Mouse (Mus musculus) MEL (cell line): ENCODE measurements around the gene Immp2l. TPM values are rescaled to one million over a fixed set of nuclear protein-coding genes. Genes with fewer than 3 reads are reported as not detected.

Source experiments
- DNase-seq: peaks from one replicate; pipeline ENCODE4 v3.0.0; 2011; ENCODE audit warnings: low read depth, low spot score
- H3K27ac ChIP-seq: 2 replicates; pipeline ENCODE4 v1.5.1; 2012; ENCODE audit warnings: low read depth, mild to moderate bottlenecking, control low read depth, low read length, moderate library complexity; ENCODE audit not compliant: control insufficient read depth
- H3K27me3 ChIP-seq, 2 experiments: fragments of 150-350 bp in 1 of 2; sonication (generic) in 1 of 2; 2 replicates each; pipeline ENCODE4 v1.6.1; 2012; ENCODE audit warnings: low read length in 2 of 2, mild to moderate bottlenecking in 2 of 2, improper control_type of control experiment in 1 of 2, moderate library complexity in 1 of 2; ENCODE audit not compliant: insufficient read depth in 2 of 2, control insufficient read depth in 1 of 2
- H3K36me3 ChIP-seq, 2 experiments: 2 replicates each; pipeline ENCODE4 v1.6.1; 2012 to 2014; ENCODE audit warnings: low read length in 2 of 2, improper control_type of control experiment in 1 of 2, inconsistent platforms in 1 of 2, mild to moderate bottlenecking in 1 of 2; ENCODE audit not compliant: insufficient read depth in 2 of 2, control insufficient read depth in 1 of 2
- H3K4me1 ChIP-seq, 2 experiments: fragments of 150-350 bp in 1 of 2; sonication (generic) in 1 of 2; 2 replicates each; pipeline ENCODE4 v1.6.1; 2012; ENCODE audit warnings: low read length in 2 of 2, improper control_type of control experiment in 1 of 2, mild to moderate bottlenecking in 1 of 2; ENCODE audit not compliant: insufficient read depth in 2 of 2, control insufficient read depth in 1 of 2
- H3K4me3 ChIP-seq, 2 experiments: fragments of 150-350 bp in 1 of 2; sonication (generic) in 1 of 2; 2 replicates each; pipeline ENCODE4 v1.5.1; 2012; ENCODE audit warnings: low read depth in 2 of 2, low read length in 2 of 2, mild to moderate bottlenecking in 2 of 2, moderate library complexity in 2 of 2, control low read depth in 1 of 2, improper control_type of control experiment in 1 of 2; ENCODE audit not compliant: control insufficient read depth in 1 of 2, insufficient read depth in 1 of 2
- H3K79me2 ChIP-seq: 2 replicates; pipeline ENCODE4 v1.6.1; 2012; ENCODE audit warnings: mild to moderate bottlenecking, low read length, moderate library complexity; ENCODE audit not compliant: control insufficient read depth, poor library complexity, insufficient read depth
- H3K9ac ChIP-seq: 2 replicates; pipeline ENCODE4 v1.6.1; 2012; ENCODE audit warnings: low read depth, mild to moderate bottlenecking, control low read depth, low read length, moderate library complexity; ENCODE audit not compliant: control insufficient read depth, poor library complexity, severe bottlenecking
- H3K9me3 ChIP-seq: fragments of 150-350 bp; sonication (generic); replicated peaks from 2 replicates; pipeline ENCODE4 v1.6.1; 2012; ENCODE audit warnings: mild to moderate bottlenecking, low read length, improper control_type of control experiment, moderate library complexity; ENCODE audit not compliant: insufficient read depth
- CHD1 ChIP-seq: IDR thresholded peaks from 2 replicates; pipeline ENCODE4 v1.6.1; 2012; ENCODE audit warnings: low read depth, mild to moderate bottlenecking, inconsistent platforms, low read length, improper control_type of control experiment
- CHD2 ChIP-seq: IDR thresholded peaks from 2 replicates; pipeline ENCODE4 v1.6.1; 2011; ENCODE audit warnings: low read length, improper control_type of control experiment
- CTCF ChIP-seq, 3 experiments: IDR thresholded peaks in 2 of 3; conservative IDR thresholded peaks in 1 of 3; 2 replicates each; pipeline ENCODE4 v1.5.1; 2011 to 2012; ENCODE audit warnings: low read length in 3 of 3, low read depth in 2 of 3, mild to moderate bottlenecking in 2 of 3, improper control_type of control experiment in 1 of 3, inconsistent platforms in 1 of 3, mixed read lengths in 1 of 3, moderate library complexity in 1 of 3; ENCODE audit not compliant: control insufficient read depth in 1 of 3, insufficient read depth in 1 of 3, poor library complexity in 1 of 3, severe bottlenecking in 1 of 3
- ELF1 ChIP-seq: IDR thresholded peaks from 2 replicates; pipeline ENCODE4 v1.6.1; 2014; ENCODE audit warnings: low read depth, mild to moderate bottlenecking, inconsistent platforms, low read length, improper control_type of control experiment, moderate library complexity
- EP300 ChIP-seq, 2 experiments: IDR thresholded peaks; 2 replicates each; pipeline ENCODE4 v1.6.1; 2011; ENCODE audit warnings: improper control_type of control experiment in 2 of 2, low read length in 2 of 2, low read depth in 1 of 2, mild to moderate bottlenecking in 1 of 2
- ETS1 ChIP-seq: IDR thresholded peaks from 2 replicates; pipeline ENCODE4 v1.6.1; 2012; ENCODE audit warnings: low read depth, mild to moderate bottlenecking, inconsistent platforms, low read length, improper control_type of control experiment, moderate library complexity
- GABPA ChIP-seq: IDR thresholded peaks from 2 replicates; pipeline ENCODE4 v1.6.1; 2012; ENCODE audit warnings: low read depth, mild to moderate bottlenecking, inconsistent platforms, low read length, improper control_type of control experiment, moderate library complexity
- GATA1 ChIP-seq: IDR thresholded peaks from 2 replicates; pipeline ENCODE4 v1.6.1; 2011; ENCODE audit warnings: low read depth, low read length, improper control_type of control experiment
- HCFC1 ChIP-seq: IDR thresholded peaks from 2 replicates; pipeline ENCODE4 v1.6.1; 2012; ENCODE audit warnings: low read depth, mild to moderate bottlenecking, inconsistent platforms, low read length, improper control_type of control experiment, moderate library complexity
- MAFK ChIP-seq: IDR thresholded peaks from 2 replicates; pipeline ENCODE4 v1.6.1; 2011; ENCODE audit warnings: low read depth, mild to moderate bottlenecking, low read length, improper control_type of control experiment, borderline replicate concordance
- MAZ ChIP-seq: IDR thresholded peaks from 2 replicates; pipeline ENCODE4 v1.6.1; 2012; ENCODE audit warnings: low read depth, mild to moderate bottlenecking, inconsistent platforms, low read length, improper control_type of control experiment
- MXI1 ChIP-seq: IDR thresholded peaks from 2 replicates; pipeline ENCODE4 v1.6.1; 2011; ENCODE audit warnings: mild to moderate bottlenecking, low read depth, low read length, improper control_type of control experiment
- MYB ChIP-seq: IDR thresholded peaks from 2 replicates; pipeline ENCODE4 v1.6.1; 2011; ENCODE audit warnings: mild to moderate bottlenecking, low read depth, low read length, improper control_type of control experiment
- NRF1 ChIP-seq: IDR thresholded peaks from 2 replicates; pipeline ENCODE4 v1.6.1; 2014; ENCODE audit warnings: low read depth, mild to moderate bottlenecking, inconsistent platforms, low read length, improper control_type of control experiment, moderate library complexity; ENCODE audit not compliant: poor library complexity, insufficient read depth, severe bottlenecking
- POLR2A ChIP-seq, 2 experiments: IDR thresholded peaks; 2 replicates each; pipeline ENCODE4 v1.6.1; 2011 to 2012; ENCODE audit warnings: low read length in 2 of 2, mild to moderate bottlenecking in 2 of 2, control low read depth in 1 of 2, improper control_type of control experiment in 1 of 2, low read depth in 1 of 2, moderate library complexity in 1 of 2; ENCODE audit not compliant: control insufficient read depth in 1 of 2, insufficient read depth in 1 of 2, poor library complexity in 1 of 2
- POLR2AphosphoS5 ChIP-seq: IDR thresholded peaks from 2 replicates; pipeline ENCODE4 v1.6.1; 2012; ENCODE audit warnings: low read depth, borderline replicate concordance, mild to moderate bottlenecking, inconsistent platforms, low read length, moderate library complexity, mixed read lengths
- RAD21 ChIP-seq: IDR thresholded peaks from 2 replicates; pipeline ENCODE4 v1.6.1; 2011; ENCODE audit warnings: mild to moderate bottlenecking, low read depth, low read length, improper control_type of control experiment
- RCOR1 ChIP-seq: IDR thresholded peaks from 2 replicates; pipeline ENCODE4 v1.6.1; 2012; ENCODE audit warnings: low read depth, mild to moderate bottlenecking, inconsistent platforms, low read length, improper control_type of control experiment
- SIN3A ChIP-seq: IDR thresholded peaks from 2 replicates; pipeline ENCODE4 v1.6.1; 2012; ENCODE audit warnings: low read length, improper control_type of control experiment, inconsistent platforms
- SMC3 ChIP-seq: IDR thresholded peaks from 2 replicates; pipeline ENCODE4 v1.6.1; 2011; ENCODE audit warnings: low read depth, low read length, improper control_type of control experiment
- TAL1 ChIP-seq: IDR thresholded peaks from 2 replicates; pipeline ENCODE4 v1.6.1; 2012; ENCODE audit warnings: mild to moderate bottlenecking, inconsistent platforms, low read length, moderate library complexity, mixed read lengths
- TBP ChIP-seq: IDR thresholded peaks from 2 replicates; pipeline ENCODE4 v1.8.0; 2011; ENCODE audit warnings: low read depth, low read length, improper control_type of control experiment
- UBTF ChIP-seq: IDR thresholded peaks from 2 replicates; pipeline ENCODE4 v1.6.1; 2012; ENCODE audit warnings: low read depth, mild to moderate bottlenecking, inconsistent platforms, low read length, improper control_type of control experiment, moderate library complexity, borderline replicate concordance; ENCODE audit not compliant: insufficient read depth
- USF1 ChIP-seq: IDR thresholded peaks from 2 replicates; pipeline ENCODE4 v1.6.1; 2014; ENCODE audit warnings: low read depth, mild to moderate bottlenecking, inconsistent platforms, low read length, improper control_type of control experiment, moderate library complexity
- ZNF384 ChIP-seq: IDR thresholded peaks from 2 replicates; pipeline ENCODE4 v1.6.1; 2012; ENCODE audit warnings: low read depth, mild to moderate bottlenecking, inconsistent platforms, low read length, improper control_type of control experiment
- polyA plus RNA-seq, 2 experiments: library from polyadenylated mRNA; stranded (reverse) in 1 of 2; unstranded in 1 of 2; fragments of >175 nt in 1 of 2; fragments of >200 nt in 1 of 2; gene quantifications; 2 replicates each; pipeline versions ENCODE4 v1.2.1 to v1.2.4; 2012; ENCODE audit warnings: low replicate concordance in 2 of 2, low read depth in 1 of 2; ENCODE audit not compliant: insufficient read length in 2 of 2, insufficient read depth in 1 of 2, missing spikeins in 1 of 2
- total RNA-seq: library from RNA; depleted of rRNA; stranded (reverse); fragments of 300-350 nt; gene quantifications from 2 replicates; pipeline ENCODE4 v1.2.3, GENCODE M21; 2012

Immp2l gene
- total and polyA plus RNA-seq, 3 experiments = 4.0 to 5.0 TPM; not detected in 1

DNA sequence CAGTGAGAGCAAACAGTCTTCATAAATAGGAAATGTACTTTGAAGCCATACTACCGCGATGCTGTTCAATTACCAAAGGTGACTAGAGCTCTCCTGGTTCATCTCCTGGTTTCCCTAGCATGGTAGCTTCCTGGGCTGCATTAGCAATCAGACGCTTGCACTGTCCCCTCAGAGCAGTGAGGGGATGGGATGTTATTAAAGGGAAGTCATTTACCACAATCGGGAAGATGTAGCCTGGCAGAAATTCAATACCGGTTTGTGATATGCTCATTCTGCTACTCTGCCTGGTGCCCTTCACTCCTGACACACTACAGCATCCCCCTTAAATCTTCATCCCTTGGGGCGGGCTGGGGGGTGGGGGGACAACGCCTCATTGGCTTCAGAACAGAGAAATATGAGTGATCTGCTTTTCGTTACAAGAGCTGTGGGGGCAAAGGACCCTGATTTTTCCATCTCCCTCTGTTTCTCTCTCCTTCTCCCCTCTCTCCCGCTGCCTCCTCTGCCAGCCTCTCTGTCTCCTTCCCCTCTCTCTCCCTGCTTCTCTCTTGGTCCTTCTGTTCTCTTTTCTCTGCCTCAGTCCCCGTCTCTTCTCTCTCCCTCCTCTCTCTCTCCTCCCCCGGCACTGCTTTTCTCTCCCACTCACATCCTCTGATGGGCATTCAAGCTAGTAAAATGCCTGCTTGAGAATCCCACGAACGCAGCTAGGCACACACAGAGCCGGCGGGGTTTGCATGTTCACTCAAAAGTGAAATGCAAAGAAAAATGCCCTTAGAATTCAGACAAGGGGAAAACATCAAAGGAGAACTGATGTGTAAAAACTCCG is 461.0 kb downstream of the Immp2l start:
- H3K9ac ChIP-seq = no peak overlapping the region
- no peak overlapping the region for H3K4me3 ChIP-seq
- no peaks in the 10 kb centered on the region for H3K27me3 ChIP-seq
- no peaks in the 10 kb centered on the region for H3K9me3 ChIP-seq
- TF ChIP-seq UBTF (no peak), USF1 (no peak), SIN3A (no peak), CHD1 (no peak), RAD21 (no peak), MAZ (no peak), TAL1 (no peak), EP300 (IDR thresholded peaks at IDR 0.05; ENCODE audit: low read depth in 1 of 2, low read length in 2 of 2) (no peak), HCFC1 (no peak), MAFK (no peak), MYB (no peak), MXI1 (no peak), TBP (no peak), ZNF384 (no peak)
- peaks cover 0 to 3% of the 10 kb centered on the region in 2 experiments; a peak in 1 of 4 replicates for H3K4me1 ChIP-seq
- DNase-seq = no peak
- H3K27ac ChIP-seq = no peak overlapping the region
- H3K36me3 ChIP-seq = no peaks in the 10 kb centered on the region
- no peaks in the 10 kb centered on the region for H3K79me2 ChIP-seq

DNA sequence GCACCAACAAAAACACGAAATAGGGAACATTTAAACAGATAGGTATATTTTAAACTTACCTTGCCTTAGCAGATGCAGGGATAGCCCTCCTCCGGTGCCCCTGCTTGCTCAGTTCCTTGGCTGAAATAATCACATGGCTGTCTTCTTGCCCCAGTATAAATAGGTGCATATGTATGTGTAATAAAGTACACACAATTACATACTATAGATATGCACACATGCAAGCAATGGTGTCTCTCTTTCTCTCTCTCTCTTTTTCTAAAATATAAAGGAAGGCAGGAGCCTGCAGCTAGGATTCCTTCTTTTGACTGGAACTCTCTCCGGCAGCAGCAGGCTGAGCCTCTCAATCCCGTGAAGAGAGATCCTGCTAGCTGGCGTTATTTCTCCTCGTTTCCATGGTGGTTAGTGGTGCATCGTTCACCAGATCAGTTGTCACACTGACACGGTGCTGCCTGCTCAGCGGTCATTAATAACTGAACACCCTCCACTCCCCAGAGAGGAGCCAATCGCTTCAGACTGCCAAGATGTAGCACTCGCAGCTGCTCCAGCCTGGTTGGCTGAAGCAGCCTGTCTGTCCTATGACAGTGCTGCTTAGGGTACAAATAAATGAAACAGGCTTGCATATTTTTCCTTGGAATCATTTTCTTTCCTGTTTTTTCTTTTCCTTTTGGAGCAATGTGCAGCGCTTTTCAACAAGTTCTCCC is 461.8 kb downstream of the Immp2l start:
- Histone ChIP-seq H3K79me2 (no peaks in the 10 kb centered on the region), H3K27me3 (no peaks in the 10 kb centered on the region), H3K9me3 (no peaks in the 10 kb centered on the region), H3K4me3 (no peak overlapping the region), H3K36me3 (no peaks in the 10 kb centered on the region), H3K27ac (no peak overlapping the region), H3K9ac (no peak overlapping the region), H3K4me1 (peaks cover 0 to 3% of the 10 kb centered on the region in 2 experiments; a peak in 1 of 4 replicates)
- no peak for TF ChIP-seq TBP
- no peak for TF ChIP-seq RCOR1
- TF ChIP-seq NRF1 = no peak
- TF ChIP-seq MYB = no peak
- TF ChIP-seq CTCF (IDR thresholded peaks at IDR 0.05 in 2 of 3, conservative IDR thresholded peaks at IDR 0.05 in 1 of 3; ENCODE audit: control insufficient read depth in 1 of 3, insufficient read depth in 1 of 3, low read depth in 2 of 3, low read length in 3 of 3, poor library complexity in 1 of 3, severe bottlenecking in 1 of 3) = no peak
- no peak for TF ChIP-seq CHD2
- TF ChIP-seq GATA1 = no peak
- TF ChIP-seq POLR2A (IDR thresholded peaks at IDR 0.05; ENCODE audit: control insufficient read depth in 1 of 2, insufficient read depth in 1 of 2, low read depth in 1 of 2, low read length in 2 of 2, poor library complexity in 1 of 2) = no peak
- no peak for TF ChIP-seq ETS1
- no peak for TF ChIP-seq POLR2AphosphoS5
- no peak for TF ChIP-seq MXI1
- TF ChIP-seq ELF1 = no peak
- no peak for TF ChIP-seq GABPA
- no peak for TF ChIP-seq HCFC1
- TF ChIP-seq SMC3 = no peak
- no peak for DNase-seq
